Comparison of ENCODE assay signal across 19 mouse cellular contexts in genomic region chr16:52190714-52191113, GRCm38 (mm10).
DNase-seq lines count a peak whose midpoint lies in the region.
"Had no signal": no experiment of that assay in that cellular context is flagged by ENCODE, and none has a peak within 500 bp of the region (broad histone marks: within the 10 kb centered on the region; RNA-seq: fewer than 3 reads in every experiment).

No protein-coding gene starts in this region.

- DNase-seq in kidney, adult 11 months, result peak; percentile 56
- no peak for DNase-seq in kidney, postnatal 10 days
- peak; percentile 57 to 58 for DNase-seq in kidney, adult 8-10 months
- DNase-seq in kidney, postnatal 4 days, result no peak
- peak; percentile 29 for DNase-seq in kidney, postnatal 14 days
- peak; percentile 37 to 70 for DNase-seq in kidney, postnatal 36 days
- DNase-seq in spleen, postnatal 14 days (ENCODE audit: low spot score in 2 of 2), result no peak
- DNase-seq: adrenal gland, postnatal 10 days; adrenal gland, postnatal 36 days; B cell, adult 2 months; cerebellum, adult 18-20 months; cerebellum, adult 9-10 months; cerebellum, postnatal 14 days; forebrain, postnatal 0 days; gastrocnemius, adult 2 months; gastrocnemius, postnatal 14 days; heart, adult 18-20 months; heart, postnatal 14 days; heart, postnatal 4 days had no signal

Comparison
In these comparisons a context has a peak if more than half of its experiments do, and no peak if none do; other contexts are left out.
1. DNase-seq: peak in kidney, adult 11 months (single experiment), kidney, adult 8-10 months (2 of 2), kidney, postnatal 14 days (single experiment) and kidney, postnatal 36 days (2 of 2); none in kidney, postnatal 10 days (single experiment), kidney, postnatal 4 days (0 of 2) and spleen, postnatal 14 days (0 of 2).